Mouse (Mus musculus) liver, postnatal 0 days (tissue): Measurements from ENCODE around the gene Gm5580. TPM values are rescaled to one million over a fixed set of nuclear protein-coding genes. Genes with fewer than 3 reads are reported as not detected.
"Not testable (repeated sequence)": the region's sequence is repeated elsewhere in the genome, so short reads cannot be mapped to it uniquely, and the experiment has no call there.

Experiments used
- ATAC-seq: fragments of 200-750 bp; cut with Nextera tagmentation; 2 replicates; pipeline ENCODE4 v1.8.0; 2017; ENCODE audit warnings: mild to moderate bottlenecking, moderate library complexity
- DNase-seq: peaks from one replicate; pipeline ENCODE4 v3.0.0-alpha.2; 2016
- H3K27ac ChIP-seq: fragments of 300-500 bp; sonication (generic); 2 replicates; pipeline ENCODE4 v1.5.1; 2014; ENCODE audit warnings: antibody characterized with exemption, moderate library complexity, mild to moderate bottlenecking, low read depth
- H3K27me3 ChIP-seq: fragments of 300-500 bp; sonication (generic); 2 replicates; pipeline ENCODE4 v1.6.1; 2014; ENCODE audit warnings: low read length, control low read depth, mixed read lengths; ENCODE audit not compliant: insufficient read depth
- H3K36me3 ChIP-seq: fragments of 300-500 bp; sonication (generic); replicated peaks from 2 replicates; pipeline ENCODE4 v1.6.1; 2014; ENCODE audit warnings: mild to moderate bottlenecking, control low read depth, low read length, moderate library complexity, mixed read lengths; ENCODE audit not compliant: insufficient read depth
- H3K4me1 ChIP-seq: fragments of 300-500 bp; sonication (generic); 2 replicates; pipeline ENCODE4 v1.6.1; 2014; ENCODE audit warnings: antibody characterized with exemption, mild to moderate bottlenecking, control low read depth; ENCODE audit not compliant: insufficient read depth
- H3K4me2 ChIP-seq: fragments of 300-500 bp; sonication (generic); 2 replicates; pipeline ENCODE4 v1.6.1; 2014; ENCODE audit warnings: low read depth, mild to moderate bottlenecking, low read length, moderate library complexity, mixed read lengths
- H3K4me3 ChIP-seq: fragments of 300-500 bp; sonication (generic); 2 replicates; pipeline ENCODE4 v1.5.1; 2014; ENCODE audit warnings: low read depth, low read length
- H3K9ac ChIP-seq: fragments of 300-500 bp; sonication (generic); replicated peaks from 2 replicates; pipeline ENCODE4 v1.6.1; 2014; ENCODE audit warnings: mild to moderate bottlenecking, moderate library complexity
- H3K9me3 ChIP-seq: fragments of 300-500 bp; sonication (generic); 2 replicates; pipeline ENCODE4 v1.6.1; 2016; ENCODE audit warnings: mild to moderate bottlenecking, control low read depth, low read length, mixed read lengths
- CTCF ChIP-seq: sonication (generic); IDR thresholded peaks from 2 replicates; pipeline ENCODE4 v1.5.1; 2016; ENCODE audit warnings: antibody characterized with exemption, low read depth
- EP300 ChIP-seq: IDR thresholded peaks from 2 replicates; pipeline ENCODE4 v1.6.1; 2016; ENCODE audit warnings: antibody characterized with exemption, low read depth, mild to moderate bottlenecking
- WGBS: fragments of 180-500 bp; shearing (Covaris S2); extraction: QIAGEN DNeasy Blood & Tissue Kit; methylation state at CpG from one replicate; pipeline ENCODE4 v1.1.7; 2014; ENCODE audit not compliant: insufficient replicate concordance; 5-methylcytosine and 5-hydroxymethylcytosine counted together
- polyA plus RNA-seq: library from polyadenylated mRNA; unstranded; fragments of >200 nt; fragmentation: Nextera tagmentation; extraction: Ambion mirVana; gene quantifications from 2 replicates; pipeline ENCODE4 v1.2.1, GENCODE M21; 2015

Gm5580 gene
- polyA plus RNA-seq, 1 experiment from 2014 or later = 0.19 TPM

DNA sequence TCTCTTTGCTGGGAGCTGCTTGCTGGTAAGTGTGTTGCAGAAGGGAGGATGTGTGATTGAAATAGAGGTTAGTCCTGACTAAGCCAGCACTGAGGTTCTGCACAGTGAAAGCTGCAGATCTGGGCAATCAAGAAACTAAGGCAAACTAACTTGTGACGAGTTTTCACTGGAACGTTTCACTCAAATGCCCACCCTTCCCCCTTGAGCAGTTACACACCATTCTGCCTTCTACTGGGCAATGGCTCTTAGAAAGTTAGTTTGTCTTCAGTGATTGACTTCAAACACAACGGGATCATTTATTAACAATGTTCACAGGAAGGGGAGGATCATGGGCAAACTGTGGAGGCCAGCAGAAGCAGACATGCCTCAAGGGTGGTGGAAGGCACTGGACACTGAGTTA lies 4.0 kb downstream of the Gm5580 start:
- no peaks in the 10 kb centered on the region for H3K27me3 ChIP-seq
- H3K4me1 ChIP-seq = no peaks in the 10 kb centered on the region
- no peak for ATAC-seq
- H3K9ac ChIP-seq = no peak overlapping the region
- TF ChIP-seq EP300 = no peak
- TF ChIP-seq CTCF = no peak
- H3K9me3 ChIP-seq = no peaks in the 10 kb centered on the region
- H3K4me3 ChIP-seq = no peak overlapping the region
- no peak for DNase-seq
- H3K27ac ChIP-seq = no peak overlapping the region
- no peaks in the 10 kb centered on the region for H3K36me3 ChIP-seq
- H3K4me2 ChIP-seq = no peak overlapping the region
- 70% methylated on average over 3 of the region's 3 CpGs for WGBS

DNA sequence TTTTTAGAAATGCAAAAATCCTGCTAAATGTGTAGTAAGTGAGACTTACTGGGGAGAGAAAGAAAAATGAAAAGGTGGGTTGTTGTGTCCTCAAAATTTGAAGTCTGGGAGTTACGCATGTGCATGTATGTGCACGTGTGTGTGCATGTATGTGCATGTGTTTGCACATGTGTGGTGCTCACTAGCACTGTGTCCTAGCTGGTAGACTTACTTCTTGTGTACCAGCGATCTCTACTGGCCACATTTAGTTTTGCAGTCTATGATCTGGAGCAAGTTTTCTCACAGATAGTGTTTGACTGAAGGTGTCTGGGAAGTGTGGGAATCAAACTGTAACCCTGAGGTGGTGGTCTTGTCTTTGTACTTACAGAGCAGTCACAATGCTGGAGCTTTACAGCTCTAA lies 18.9 kb downstream of the Gm5580 start:
- peak; percentile 25 for DNase-seq
- WGBS = 27% methylated on average over 3 of the region's 3 CpGs
- Histone ChIP-seq H3K36me3 (no peaks in the 10 kb centered on the region), H3K9ac (no peak overlapping the region), H3K27me3 (0 out of 2 replicates have a peak, but pooled peaks cover 2% of the 10 kb centered on the region), H3K27ac (no peak overlapping the region), H3K9me3 (no peaks in the 10 kb centered on the region), H3K4me1 (no peaks in the 10 kb centered on the region), H3K4me2 (no peak overlapping the region), H3K4me3 (no peak overlapping the region)
- TF ChIP-seq EP300 = no peak
- TF ChIP-seq CTCF = peak; percentile 78
- no peak for ATAC-seq

DNA sequence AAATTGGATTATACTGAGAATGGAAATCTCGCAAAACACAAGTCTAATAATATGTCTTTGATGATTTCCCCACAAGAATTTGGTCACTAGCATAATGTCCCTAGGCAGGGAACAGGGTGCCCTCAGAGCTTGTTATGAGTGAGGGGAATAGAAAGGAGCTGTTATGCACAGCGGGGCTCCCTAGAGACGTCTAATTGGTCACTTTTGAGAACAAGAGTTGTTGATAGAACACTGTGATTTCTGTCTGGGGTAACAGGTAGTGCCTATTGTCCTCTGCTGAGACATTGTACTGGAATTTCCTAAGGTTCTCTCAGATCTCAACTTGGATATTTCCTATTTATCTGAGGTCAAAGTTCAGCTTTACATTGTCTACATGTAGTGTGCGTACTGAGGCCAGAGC lies 33.2 kb downstream of the Gm5580 start, which contains the start of gene Olfr215:
Olfr215 (minus strand) TSS at position 101 of the 400 bp plus-strand sequence.
- no peaks in the 10 kb centered on the region for H3K27me3 ChIP-seq
- H3K36me3 ChIP-seq = no peaks in the 10 kb centered on the region
- H3K9ac ChIP-seq = no peak within 1 kb of the TSS
- ATAC-seq (no peak), DNase-seq (no peak)
- H3K9me3 ChIP-seq = no peaks in the 10 kb centered on the region
- no peak within 1 kb of the TSS for H3K4me2 ChIP-seq
- H3K4me3 ChIP-seq = no peak within 1 kb of the TSS
- H3K27ac ChIP-seq = no peak within 1 kb of the TSS
- H3K4me1 ChIP-seq = no peaks in the 10 kb centered on the region
- TF ChIP-seq EP300 (no peak), CTCF (no peak)
- WGBS = 71% methylated on average over 4 of the region's 4 CpGs

DNA sequence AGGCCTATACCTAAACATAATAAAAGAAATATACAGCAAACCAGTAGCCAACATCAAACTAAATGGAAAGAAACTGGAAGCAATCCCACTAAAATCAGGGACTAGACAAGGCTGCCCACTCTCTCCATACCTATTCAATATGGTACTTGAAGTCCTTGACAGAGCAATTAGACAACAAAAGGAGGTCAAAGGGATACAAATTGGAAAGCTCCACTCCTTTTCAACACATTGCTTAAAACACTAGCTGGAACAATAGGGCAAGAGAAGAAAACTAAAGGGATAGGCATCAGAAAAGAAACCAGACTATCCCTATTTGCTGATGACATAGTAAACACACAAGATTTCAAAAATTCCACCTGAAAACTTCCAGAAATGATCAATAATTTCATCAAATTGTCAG lies 50.0 kb downstream of the Gm5580 start:
- H3K4me1 ChIP-seq, ATAC-seq, H3K4me3 ChIP-seq, DNase-seq, H3K27me3 ChIP-seq, H3K27ac ChIP-seq, H3K36me3 ChIP-seq, H3K4me2 ChIP-seq, H3K9ac ChIP-seq, H3K9me3 ChIP-seq: not testable (repeated sequence)

Other genes starting within 250 kb of the Gm5580 start
- 36.4 and 40.5 TPM in 2 replicates for gene March8, start 213.1 kb upstream of the Gm5580 start, polyA plus RNA-seq
- gene Alox5, start 90.0 kb upstream of the Gm5580 start, polyA plus RNA-seq = 5.0 and 6.6 TPM in 2 replicates
- gene Olfr211, start 62.0 kb upstream of the Gm5580 start, polyA plus RNA-seq = not detected in 2 replicates
- gene Olfr212, start 44.6 kb upstream of the Gm5580 start, polyA plus RNA-seq = not detected in 2 replicates
- gene Olfr213, start 12.7 kb upstream of the Gm5580 start, polyA plus RNA-seq = not detected in 2 replicates
- not detected in 2 replicates for gene Olfr214, start 3.1 kb downstream of the Gm5580 start, polyA plus RNA-seq
- gene Olfr215, start 33.1 kb downstream of the Gm5580 start, polyA plus RNA-seq = not detected in 2 replicates
- 26.2 and 26.7 TPM in 2 replicates for gene Zfp422, start 77.9 kb downstream of the Gm5580 start, polyA plus RNA-seq
- 103 and 122 TPM in 2 replicates for gene Depp1, start 99.5 kb downstream of the Gm5580 start, polyA plus RNA-seq
- gene Rassf4, start 122.8 kb downstream of the Gm5580 start, polyA plus RNA-seq = 7.2 and 9.6 TPM in 2 replicates
- gene Tmem72, start 165.8 kb downstream of the Gm5580 start, polyA plus RNA-seq = not detected in 2 replicates